Mouse (Mus musculus): ENCODE results near the gene Gm40193. TPM values are rescaled to one million over a fixed set of nuclear protein-coding genes. Genes with fewer than 3 reads are reported as not detected.
"Not testable (repeated sequence)": the region's sequence is repeated elsewhere in the genome, so short reads cannot be mapped to it uniquely, and the experiment has no call there.

Gm40193 gene
- polyA plus RNA-seq, 1 experiment: not detected

DNA sequence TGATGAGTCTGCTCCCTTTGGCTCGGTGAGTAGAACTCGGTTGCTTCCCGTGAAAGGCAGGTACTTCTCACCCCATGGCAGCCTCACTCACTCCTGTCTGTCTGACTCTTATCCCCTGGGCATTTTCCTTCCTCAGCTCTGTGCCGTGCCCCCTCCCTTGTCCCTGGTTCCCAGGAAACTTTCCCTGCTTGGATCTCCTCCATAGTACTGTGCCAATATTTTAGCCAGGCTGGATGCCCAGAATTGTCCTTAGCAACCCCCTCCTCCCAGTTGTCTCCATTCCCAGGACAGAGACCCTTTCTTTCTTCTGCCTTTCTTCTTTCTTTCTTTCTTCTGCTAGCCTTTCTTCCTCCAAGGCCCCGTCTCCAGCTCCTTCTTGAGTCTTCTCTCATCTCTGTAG, 8.7 kb upstream of the Gm40193 start:
- H3K4me1 ChIP-seq (ENCODE audit: control insufficient read depth, insufficient read depth, low read length): peaks cover 6% of the 10 kb centered on the region
- H3K27ac ChIP-seq (ENCODE audit: control insufficient read depth, insufficient read depth, low read depth, low read length): no peak overlapping the region
- H3K36me3 ChIP-seq (ENCODE audit: control insufficient read depth, insufficient read depth, low read length): no peaks in the 10 kb centered on the region
- TF ChIP-seq CTCF (IDR thresholded peaks at IDR 0.05; ENCODE audit: control insufficient read depth, insufficient read depth, insufficient replicate concordance, low read depth, low read length): no peak
- no peak for TF ChIP-seq POLR2A (IDR thresholded peaks at IDR 0.05; ENCODE audit: control insufficient read depth, low read depth, low read length)
- H3K4me3 ChIP-seq (ENCODE audit: control insufficient read depth, low read depth, low read length): no peak overlapping the region
- no peaks in the 10 kb centered on the region for H3K27me3 ChIP-seq (ENCODE audit: control insufficient read depth, insufficient read depth, low read length)

DNA sequence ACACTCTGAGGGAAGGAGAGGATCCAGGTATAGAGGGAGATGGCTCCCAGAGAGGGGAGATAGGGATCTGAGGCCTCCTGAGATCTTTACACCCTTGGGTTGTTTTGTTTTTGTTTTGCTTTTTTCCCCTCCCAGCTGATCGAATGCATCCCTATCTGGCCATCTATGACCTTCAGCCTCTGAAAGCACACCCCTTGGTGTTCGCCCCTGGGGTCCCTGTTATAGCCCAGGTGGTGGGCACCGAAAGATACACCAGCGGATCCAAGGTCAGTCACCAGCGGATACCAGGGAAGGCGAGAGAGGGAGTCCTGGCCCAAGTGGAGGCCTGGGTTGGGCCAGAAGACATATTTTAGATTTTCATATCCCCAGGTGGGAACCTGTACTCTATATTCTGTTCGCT, 8.2 kb upstream of the Gm40193 start:
- Histone ChIP-seq H3K27me3 (ENCODE audit: control insufficient read depth, insufficient read depth, low read length) (no peaks in the 10 kb centered on the region), H3K4me1 (ENCODE audit: control insufficient read depth, insufficient read depth, low read length) (peaks cover 6% of the 10 kb centered on the region), H3K4me3 (ENCODE audit: control insufficient read depth, low read depth, low read length) (no peak overlapping the region), H3K36me3 (ENCODE audit: control insufficient read depth, insufficient read depth, low read length) (no peaks in the 10 kb centered on the region), H3K27ac (ENCODE audit: control insufficient read depth, insufficient read depth, low read depth, low read length) (no peak overlapping the region)
- TF ChIP-seq CTCF (IDR thresholded peaks at IDR 0.05; ENCODE audit: control insufficient read depth, insufficient read depth, insufficient replicate concordance, low read depth, low read length) (no peak), POLR2A (IDR thresholded peaks at IDR 0.05; ENCODE audit: control insufficient read depth, low read depth, low read length) (no peak)

DNA sequence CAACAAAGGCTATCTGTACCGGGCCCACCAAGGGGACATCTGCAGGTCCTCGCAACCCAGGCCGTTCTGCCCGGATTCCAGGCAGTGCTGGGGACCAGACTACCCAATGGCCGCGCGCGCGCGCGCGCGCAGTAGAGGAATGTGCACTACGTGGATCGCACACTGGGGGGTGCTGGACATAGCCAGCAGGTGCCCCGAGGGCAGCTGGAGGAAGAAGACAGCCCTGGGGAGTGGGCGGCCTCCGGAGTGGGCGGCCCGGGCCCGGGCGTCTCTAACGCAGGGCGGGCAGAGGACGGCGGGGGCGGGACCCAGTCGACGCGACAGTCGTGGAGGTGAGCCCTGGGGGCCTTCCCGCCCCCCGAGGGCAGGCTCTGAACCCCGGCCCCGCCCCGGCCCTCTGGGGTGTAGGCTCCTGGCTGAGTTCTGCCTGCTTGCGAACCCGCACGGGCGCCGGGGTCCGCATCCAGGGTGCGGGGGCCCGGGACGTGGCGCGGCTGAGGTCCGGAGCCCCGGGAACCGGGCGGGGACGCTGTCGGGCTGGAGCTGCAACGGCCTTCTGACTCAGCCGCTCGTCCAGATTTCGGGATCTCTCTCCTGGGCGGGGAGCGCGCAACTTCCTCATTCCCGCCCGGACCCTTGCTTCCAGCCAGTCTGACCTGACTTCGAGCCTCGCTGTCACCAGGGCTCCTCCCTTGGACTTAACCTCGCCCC, 7.3 kb upstream of the Gm40193 start, which contains the start of gene Pld2:
Pld2 (plus strand) TSS at position 188 of the 711 bp plus-strand sequence.
- Histone ChIP-seq H3K27me3 (ENCODE audit: control insufficient read depth, insufficient read depth, low read length) (no peaks in the 10 kb centered on the region), H3K4me1 (ENCODE audit: control insufficient read depth, insufficient read depth, low read length) (peaks cover 6% of the 10 kb centered on the region), H3K36me3 (ENCODE audit: control insufficient read depth, insufficient read depth, low read length) (no peaks in the 10 kb centered on the region), H3K4me3 (ENCODE audit: control insufficient read depth, low read depth, low read length) (peak within 1 kb of the TSS; percentile 71), H3K27ac (ENCODE audit: control insufficient read depth, insufficient read depth, low read depth, low read length) (no peak within 1 kb of the TSS)
- no peak for TF ChIP-seq POLR2A (IDR thresholded peaks at IDR 0.05; ENCODE audit: control insufficient read depth, low read depth, low read length)
- TF ChIP-seq CTCF (IDR thresholded peaks at IDR 0.05; ENCODE audit: control insufficient read depth, insufficient read depth, insufficient replicate concordance, low read depth, low read length): peak; percentile 37; the same call in 1 of the 2 replicates

DNA sequence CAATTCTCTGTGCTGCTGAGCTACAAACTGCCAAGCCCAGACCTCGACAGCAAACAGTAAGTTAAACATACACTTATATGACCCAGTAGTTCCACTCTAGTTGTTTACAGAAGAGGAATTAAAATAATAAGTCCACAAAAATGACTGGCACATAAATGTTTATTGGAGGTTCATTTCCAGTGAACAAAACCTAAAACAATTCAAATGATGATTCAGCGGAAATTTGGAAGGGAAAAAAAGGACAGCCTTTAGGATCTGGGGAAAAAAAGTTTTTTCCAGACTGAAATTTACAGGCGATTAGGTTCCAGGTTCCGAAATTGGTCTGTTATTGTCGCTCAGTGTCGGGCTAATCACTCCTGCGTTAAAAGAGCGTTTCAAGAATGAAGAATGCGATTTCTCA, 6.7 kb upstream of the Gm40193 start:
- H3K36me3 ChIP-seq (ENCODE audit: control insufficient read depth, insufficient read depth, low read length): no peaks in the 10 kb centered on the region
- peaks cover 6% of the 10 kb centered on the region for H3K4me1 ChIP-seq (ENCODE audit: control insufficient read depth, insufficient read depth, low read length)
- peak overlapping the region; percentile 71 for H3K4me3 ChIP-seq (ENCODE audit: control insufficient read depth, low read depth, low read length)
- no peaks in the 10 kb centered on the region for H3K27me3 ChIP-seq (ENCODE audit: control insufficient read depth, insufficient read depth, low read length)
- no peak overlapping the region for H3K27ac ChIP-seq (ENCODE audit: control insufficient read depth, insufficient read depth, low read depth, low read length)
- TF ChIP-seq CTCF (IDR thresholded peaks at IDR 0.05; ENCODE audit: control insufficient read depth, insufficient read depth, insufficient replicate concordance, low read depth, low read length) (no peak), POLR2A (IDR thresholded peaks at IDR 0.05; ENCODE audit: control insufficient read depth, low read depth, low read length) (no peak)

DNA sequence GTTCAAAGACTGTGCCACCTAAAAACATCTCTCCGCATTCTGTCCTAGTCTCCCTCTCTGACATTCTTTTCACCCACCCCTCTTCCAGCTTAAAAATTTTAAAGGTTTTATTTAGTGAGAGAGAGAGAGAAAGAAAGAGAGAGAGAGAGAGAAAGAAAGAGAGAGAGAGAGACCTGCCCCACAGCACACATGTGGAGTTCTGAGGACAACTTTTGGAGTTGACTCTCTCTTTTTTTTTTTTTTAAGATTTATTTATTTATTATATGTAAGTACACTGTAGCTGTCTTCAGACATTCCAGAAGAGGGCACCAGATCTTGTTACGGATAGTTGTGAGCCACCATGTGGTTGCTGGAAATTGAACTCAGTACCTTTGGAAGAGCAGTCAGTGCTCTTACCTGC, 1.7 kb downstream of the Gm40193 start:
- not testable (repeated sequence) for H3K36me3 ChIP-seq (ENCODE audit: control insufficient read depth, insufficient read depth, low read length); H3K27me3 ChIP-seq (ENCODE audit: control insufficient read depth, insufficient read depth, low read length); H3K4me3 ChIP-seq (ENCODE audit: control insufficient read depth, low read depth, low read length); H3K4me1 ChIP-seq (ENCODE audit: control insufficient read depth, insufficient read depth, low read length); H3K27ac ChIP-seq (ENCODE audit: control insufficient read depth, insufficient read depth, low read depth, low read length)

DNA sequence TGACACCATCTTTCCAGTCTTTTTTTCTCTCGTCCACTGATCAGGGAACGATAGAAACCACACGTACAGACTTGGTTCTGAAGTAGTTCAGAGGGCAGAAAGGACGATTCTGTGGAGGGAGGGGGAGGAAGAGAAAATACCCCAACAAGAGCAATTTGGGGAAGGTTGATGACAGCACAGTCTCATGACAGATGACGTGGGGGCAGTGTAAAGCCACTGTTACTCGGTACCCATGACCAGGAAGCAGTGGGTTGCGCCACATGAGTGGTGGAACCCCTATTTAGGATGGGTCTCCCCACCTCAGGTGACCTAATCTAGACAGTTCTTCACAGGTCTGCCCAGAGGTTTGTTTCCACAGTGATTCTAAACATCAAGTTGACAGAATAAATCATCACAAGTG, 4.1 kb downstream of the Gm40193 start:
- Histone ChIP-seq H3K4me1 (ENCODE audit: control insufficient read depth, insufficient read depth, low read length) (no peaks in the 10 kb centered on the region), H3K36me3 (ENCODE audit: control insufficient read depth, insufficient read depth, low read length) (no peaks in the 10 kb centered on the region), H3K27me3 (ENCODE audit: control insufficient read depth, insufficient read depth, low read length) (no peaks in the 10 kb centered on the region), H3K27ac (ENCODE audit: control insufficient read depth, insufficient read depth, low read depth, low read length) (no peak overlapping the region), H3K4me3 (ENCODE audit: control insufficient read depth, low read depth, low read length) (no peak overlapping the region)
- TF ChIP-seq CTCF (IDR thresholded peaks at IDR 0.05; ENCODE audit: control insufficient read depth, insufficient read depth, insufficient replicate concordance, low read depth, low read length) (no peak), POLR2A (IDR thresholded peaks at IDR 0.05; ENCODE audit: control insufficient read depth, low read depth, low read length) (no peak)

DNA sequence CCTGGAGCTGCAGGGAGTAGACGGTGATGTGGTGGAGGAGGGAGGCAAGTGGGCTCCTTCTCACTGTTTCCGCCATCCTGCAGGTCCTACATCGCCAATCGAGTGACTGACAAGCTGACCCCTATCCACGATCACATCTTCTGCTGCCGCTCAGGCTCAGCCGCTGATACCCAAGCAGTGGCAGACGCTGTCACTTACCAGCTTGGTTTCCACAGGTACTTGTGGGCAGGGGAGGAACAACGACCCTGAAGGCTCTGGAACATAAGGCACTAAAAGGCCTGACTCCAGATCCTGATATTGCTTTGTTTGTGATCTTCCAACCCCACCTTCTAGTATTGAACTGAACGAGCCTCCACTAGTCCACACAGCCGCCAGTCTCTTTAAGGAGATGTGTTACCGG, 6.5 kb downstream of the Gm40193 start:
- Histone ChIP-seq H3K27ac (ENCODE audit: control insufficient read depth, insufficient read depth, low read depth, low read length) (no peak overlapping the region), H3K4me3 (ENCODE audit: control insufficient read depth, low read depth, low read length) (peak overlapping the region; percentile 91), H3K27me3 (ENCODE audit: control insufficient read depth, insufficient read depth, low read length) (no peaks in the 10 kb centered on the region), H3K4me1 (ENCODE audit: control insufficient read depth, insufficient read depth, low read length) (0 out of 2 replicates have a peak, but pooled peaks cover 2% of the 10 kb centered on the region), H3K36me3 (ENCODE audit: control insufficient read depth, insufficient read depth, low read length) (no peaks in the 10 kb centered on the region)
- no peak for TF ChIP-seq CTCF (IDR thresholded peaks at IDR 0.05; ENCODE audit: control insufficient read depth, insufficient read depth, insufficient replicate concordance, low read depth, low read length)
- TF ChIP-seq POLR2A (IDR thresholded peaks at IDR 0.05; ENCODE audit: control insufficient read depth, low read depth, low read length): no peak
